9 mouse cellular contexts compared by ENCODE assay signal in genomic region chr2:74740311-74741091, GRCm38 (mm10). TPM values are rescaled to one million over a fixed set of nuclear protein-coding genes. Genes with fewer than 3 reads are reported as not detected.
DNase-seq lines count a peak whose midpoint lies in the region; ATAC-seq lines count a peak whose summit lies in the region.
"Had no signal": no experiment of that assay in that cellular context is flagged by ENCODE, and none has a peak within 500 bp of the region (broad histone marks: within the 10 kb centered on the region; RNA-seq: fewer than 3 reads in every experiment).

No protein-coding gene starts in this region.

- peak overlapping the region; percentile 53 for H3K9ac ChIP-seq in hindbrain, embryonic 15.5 days
- peak overlapping the region; percentile 95 for H3K9ac ChIP-seq in neural tube, embryonic 11.5 days (ENCODE audit: low read length)

- peaks cover 95% of the 10 kb centered on the region for H3K27me3 ChIP-seq in megakaryocyte, embryonic 14.5 days (replicated peaks)
- peaks cover 100% of the 10 kb centered on the region for H3K27me3 ChIP-seq in embryonic facial prominence, embryonic 10.5 days (replicated peaks; ENCODE audit: low read depth, poor library complexity, severe bottlenecking)
- H3K27me3 ChIP-seq in hindbrain, embryonic 15.5 days = peaks cover 39% of the 10 kb centered on the region
- H3K27me3 ChIP-seq in neural tube, embryonic 11.5 days (ENCODE audit: control insufficient read depth, insufficient read depth, low read length) = no peaks in the 10 kb centered on the region

- peaks cover 17% of the 10 kb centered on the region for H3K4me1 ChIP-seq in megakaryocyte, embryonic 14.5 days
- peaks cover 12% of the 10 kb centered on the region; the same call in 1 of the 2 replicates for H3K4me1 ChIP-seq in embryonic facial prominence, embryonic 10.5 days
- H3K4me1 ChIP-seq in hindbrain, embryonic 15.5 days (replicated peaks) = peaks cover 20% of the 10 kb centered on the region; the same call in 1 of the 2 replicates
- H3K4me1 ChIP-seq in neural tube, embryonic 11.5 days (ENCODE audit: control insufficient read depth, insufficient read depth, low read length) = peaks cover 79% of the 10 kb centered on the region

- no peaks in the 10 kb centered on the region for H3K36me3 ChIP-seq in megakaryocyte, embryonic 14.5 days (replicated peaks; ENCODE audit: low read length)
- no peaks in the 10 kb centered on the region for H3K36me3 ChIP-seq in embryonic facial prominence, embryonic 10.5 days (replicated peaks)
- H3K36me3 ChIP-seq in hindbrain, embryonic 15.5 days = no peaks in the 10 kb centered on the region
- peaks cover 2% of the 10 kb centered on the region for H3K36me3 ChIP-seq in neural tube, embryonic 11.5 days (ENCODE audit: control insufficient read depth, insufficient read depth, low read length)

- ATAC-seq in megakaryocyte, adult 5-6 weeks (ENCODE audit: poor library complexity, severe bottlenecking) = no peak
- ATAC-seq in hindbrain, embryonic 15.5 days (ENCODE audit: low FRiP score, low read depth) = no peak
- ATAC-seq in neural tube, embryonic 11.5 days (ENCODE audit: insufficient read depth, low FRiP score, low TSS enrichment) = peak; percentile 43

- peak overlapping the region; percentile 57 for H3K4me2 ChIP-seq in hindbrain, embryonic 15.5 days
- peak overlapping the region; percentile 91 for H3K4me2 ChIP-seq in neural tube, embryonic 11.5 days (ENCODE audit: low read depth)

- H3K27ac ChIP-seq in embryonic facial prominence, embryonic 10.5 days (replicated peaks) = peak overlapping the region; percentile 35; the same call in 1 of the 2 replicates
- H3K27ac ChIP-seq in hindbrain, embryonic 15.5 days (replicated peaks) = peak overlapping the region; percentile 91
- peak overlapping the region; percentile 99 for H3K27ac ChIP-seq in neural tube, embryonic 11.5 days (ENCODE audit: low read depth, low read length)

- peaks cover 13% of the 10 kb centered on the region for H3K9me3 ChIP-seq in megakaryocyte, embryonic 14.5 days
- H3K9me3 ChIP-seq in embryonic facial prominence, embryonic 10.5 days = no peaks in the 10 kb centered on the region
- no peaks in the 10 kb centered on the region for H3K9me3 ChIP-seq in hindbrain, embryonic 15.5 days
- H3K9me3 ChIP-seq in neural tube, embryonic 11.5 days (ENCODE audit: control insufficient read depth, low read length) = no peaks in the 10 kb centered on the region

- 1% methylated on average over 43 of the region's 43 CpGs for WGBS in embryonic facial prominence, embryonic 10.5 days
- 1% methylated on average over 43 of the region's 43 CpGs for WGBS in hindbrain, embryonic 15.5 days
- under 1% methylated on average over 43 of the region's 43 CpGs for WGBS in neural tube, embryonic 11.5 days

- peak overlapping the region; percentile 14 for H3K4me3 ChIP-seq in megakaryocyte, embryonic 14.5 days (replicated peaks)
- H3K4me3 ChIP-seq in embryonic facial prominence, embryonic 10.5 days = peak overlapping the region; percentile 35
- peak overlapping the region; percentile 43 for H3K4me3 ChIP-seq in hindbrain, embryonic 15.5 days
- H3K4me3 ChIP-seq in neural tube, embryonic 11.5 days (ENCODE audit: low read depth, low read length) = peak overlapping the region; percentile 48

- DNase-seq in embryonic facial prominence, embryonic 10.5 days (ENCODE audit: low spot score) = peak; percentile 62
- peak; percentile 83 for DNase-seq in neural tube, embryonic 11.5 days (ENCODE audit: low spot score)
- DNase-seq in layer of hippocampus, adult 8-10 months (ENCODE audit: low spot score in 2 of 2) = no peak
- DNase-seq in gastrocnemius, postnatal 10 days = no peak
- DNase-seq: cerebellum, adult 8-10 months had no signal

RNA-seq across cellular contexts. Expression of gene Gm28230, which starts 14.0 kb away (rescaled TPM):
- polyA plus RNA-seq in megakaryocyte, embryonic 14.5 days (2012; ENCODE audit: insufficient read depth, low replicate concordance) = not detected in 2 replicates
- not detected in 2 replicates for total RNA-seq in megakaryocyte, adult 5-6 weeks (2015)
- total RNA-seq in megakaryocyte, adult 5-6 weeks (2017) = not detected in 2 replicates
- polyA plus RNA-seq in embryonic facial prominence, embryonic 10.5 days (2016; fragmentation: Nextera tagmentation; extraction: Ambion mirVana) = not detected in 2 replicates
- polyA plus RNA-seq in hindbrain, embryonic 15.5 days (2015; fragmentation: Nextera tagmentation; extraction: Ambion mirVana) = 0.87 and 1.6 TPM in 2 replicates
- polyA plus RNA-seq in neural tube, embryonic 11.5 days (2014; fragmentation: Nextera tagmentation; extraction: Ambion mirVana) = 3.9 and 5.5 TPM in 2 replicates
- total RNA-seq in layer of hippocampus, adult 8-10 months (2022) = not detected
- under 1 TPM; 0.21 to 0.43 TPM for total RNA-seq in gastrocnemius, postnatal 10 days (2021)
- total RNA-seq: left cerebral cortex, postnatal 14 days had no signal

RNA-seq across cellular contexts. Expression of gene Hoxd1, which starts 22.3 kb away (rescaled TPM):
- not detected in 2 replicates for polyA plus RNA-seq in megakaryocyte, embryonic 14.5 days (2012; ENCODE audit: insufficient read depth, low replicate concordance)
- total RNA-seq in megakaryocyte, adult 5-6 weeks (2015) = not detected in 2 replicates
- total RNA-seq in megakaryocyte, adult 5-6 weeks (2017) = not detected in 2 replicates
- 0.20 and 0.39 TPM in 2 replicates for polyA plus RNA-seq in embryonic facial prominence, embryonic 10.5 days (2016; fragmentation: Nextera tagmentation; extraction: Ambion mirVana)
- polyA plus RNA-seq in hindbrain, embryonic 15.5 days (2015; fragmentation: Nextera tagmentation; extraction: Ambion mirVana) = 1.2 and 2.4 TPM in 2 replicates
- polyA plus RNA-seq in neural tube, embryonic 11.5 days (2014; fragmentation: Nextera tagmentation; extraction: Ambion mirVana) = 9.0 and 9.8 TPM in 2 replicates
- total RNA-seq in layer of hippocampus, adult 8-10 months (2022) = under 1 TPM in 2 of 4 experiments, not detected in 2; 0.17 to 0.27 TPM
- not detected for total RNA-seq in gastrocnemius, postnatal 10 days (2021)
- total RNA-seq: left cerebral cortex, postnatal 14 days had no signal

RNA-seq across cellular contexts. Expression of gene Hoxd4, which starts 28.8 kb away (rescaled TPM):
- polyA plus RNA-seq in megakaryocyte, embryonic 14.5 days (2012; ENCODE audit: insufficient read depth, low replicate concordance) = not detected in 2 replicates
- total RNA-seq in megakaryocyte, adult 5-6 weeks (2015) = not detected in 2 replicates
- total RNA-seq in megakaryocyte, adult 5-6 weeks (2017) = not detected in 2 replicates
- not detected in 2 replicates for polyA plus RNA-seq in embryonic facial prominence, embryonic 10.5 days (2016; fragmentation: Nextera tagmentation; extraction: Ambion mirVana)
- polyA plus RNA-seq in hindbrain, embryonic 15.5 days (2015; fragmentation: Nextera tagmentation; extraction: Ambion mirVana) = 2.7 and 3.3 TPM in 2 replicates
- 9.2 and 11.2 TPM in 2 replicates for polyA plus RNA-seq in neural tube, embryonic 11.5 days (2014; fragmentation: Nextera tagmentation; extraction: Ambion mirVana)
- total RNA-seq in layer of hippocampus, adult 8-10 months (2022) = not detected
- total RNA-seq in gastrocnemius, postnatal 10 days (2021) = 1 to 10 TPM; 2.1 to 4.8 TPM
- total RNA-seq: left cerebral cortex, postnatal 14 days had no signal

RNA-seq across cellular contexts. Expression of gene Hoxd3, which starts 28.8 kb away (rescaled TPM):
- not detected in 2 replicates for polyA plus RNA-seq in megakaryocyte, embryonic 14.5 days (2012; ENCODE audit: insufficient read depth, low replicate concordance)
- not detected in 2 replicates for total RNA-seq in megakaryocyte, adult 5-6 weeks (2015)
- total RNA-seq in megakaryocyte, adult 5-6 weeks (2017) = 0.26 TPM in 1 of 2 replicates, not detected in the other
- 1.7 and 6.9 TPM in 2 replicates for polyA plus RNA-seq in embryonic facial prominence, embryonic 10.5 days (2016; fragmentation: Nextera tagmentation; extraction: Ambion mirVana)
- polyA plus RNA-seq in hindbrain, embryonic 15.5 days (2015; fragmentation: Nextera tagmentation; extraction: Ambion mirVana) = 49.4 and 51.8 TPM in 2 replicates
- polyA plus RNA-seq in neural tube, embryonic 11.5 days (2014; fragmentation: Nextera tagmentation; extraction: Ambion mirVana) = 52.7 and 55.0 TPM in 2 replicates
- total RNA-seq in layer of hippocampus, adult 8-10 months (2022) = not detected
- total RNA-seq in gastrocnemius, postnatal 10 days (2021) = under 1 TPM in 1 of 2 experiments, not detected in 1; 0.26 TPM
- total RNA-seq: left cerebral cortex, postnatal 14 days had no signal

RNA-seq across cellular contexts. Expression of gene Hoxd8, which starts 36.1 kb away (rescaled TPM):
- not detected in 2 replicates for polyA plus RNA-seq in megakaryocyte, embryonic 14.5 days (2012; ENCODE audit: insufficient read depth, low replicate concordance)
- total RNA-seq in megakaryocyte, adult 5-6 weeks (2015) = not detected in 2 replicates
- total RNA-seq in megakaryocyte, adult 5-6 weeks (2017) = not detected in 2 replicates
- polyA plus RNA-seq in embryonic facial prominence, embryonic 10.5 days (2016; fragmentation: Nextera tagmentation; extraction: Ambion mirVana) = not detected in 2 replicates
- 0.73 and 1.3 TPM in 2 replicates for polyA plus RNA-seq in hindbrain, embryonic 15.5 days (2015; fragmentation: Nextera tagmentation; extraction: Ambion mirVana)
- 21.3 and 23.1 TPM in 2 replicates for polyA plus RNA-seq in neural tube, embryonic 11.5 days (2014; fragmentation: Nextera tagmentation; extraction: Ambion mirVana)
- total RNA-seq in layer of hippocampus, adult 8-10 months (2022) = not detected
- 10 to 100 TPM; 38.3 to 46.1 TPM for total RNA-seq in gastrocnemius, postnatal 10 days (2021)
- total RNA-seq: left cerebral cortex, postnatal 14 days had no signal

Comparison
In these comparisons a context has a peak if more than half of its experiments do, and no peak if none do; other contexts are left out.
1. DNase-seq: peak in embryonic facial prominence, embryonic 10.5 days (single experiment) and neural tube, embryonic 11.5 days (single experiment); none in layer of hippocampus, adult 8-10 months (0 of 2) and gastrocnemius, postnatal 10 days (single experiment).
2. H3K27ac ChIP-seq: peak in every context shown above with its lines; median percentile 99 in neural tube, embryonic 11.5 days; 91 in hindbrain, embryonic 15.5 days; 35 in embryonic facial prominence, embryonic 10.5 days.
3. Peak in every context shown above with its lines, with median percentiles within 50 percentile points of each other: H3K4me3 ChIP-seq.